Mouse (Mus musculus) cerebellum, adult 9-10 months (tissue): ENCODE data around the gene Chrm1.

Source experiments
- DNase-seq: peaks from one replicate; pipeline ENCODE4 v3.0.0; 2022

Chrm1 gene

GRCm38 (mm10) chr19:8691871-8692539 lies 28.4 kb downstream of the Chrm1 start:
- no peak for DNase-seq

GRCm38 (mm10) chr19:8692740-8693139 lies 29.2 kb downstream of the Chrm1 start:
- DNase-seq: no peak

GRCm38 (mm10) chr19:8695330-8695729 lies 31.7 kb downstream of the Chrm1 start:
- no peak for DNase-seq

DNA sequence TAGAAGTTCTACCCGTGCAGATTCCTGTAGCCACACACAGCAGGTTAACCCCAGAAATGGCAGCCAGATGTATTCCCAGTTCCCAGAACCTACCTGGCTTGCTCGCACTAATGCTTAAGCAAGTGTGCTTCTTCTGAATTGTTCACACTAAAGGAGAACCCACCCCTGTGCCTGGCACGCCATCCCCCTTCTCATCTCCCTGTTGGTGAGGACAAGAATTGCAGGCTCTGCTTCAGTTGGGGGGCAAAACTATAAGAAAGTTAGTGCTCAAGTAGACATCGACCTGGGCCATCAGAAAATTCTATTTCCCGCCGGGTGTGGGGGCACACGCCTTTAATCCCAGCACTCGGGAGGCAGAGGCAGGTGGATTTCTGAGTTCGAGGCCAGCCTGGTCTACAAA lies 36.1 kb downstream of the Chrm1 start:
- DNase-seq: no peak

- no peak for DNase-seq
Measured at GRCm38 (mm10) chr19:8702458-8702857, 38.9 kb downstream of the Chrm1 start.

DNA sequence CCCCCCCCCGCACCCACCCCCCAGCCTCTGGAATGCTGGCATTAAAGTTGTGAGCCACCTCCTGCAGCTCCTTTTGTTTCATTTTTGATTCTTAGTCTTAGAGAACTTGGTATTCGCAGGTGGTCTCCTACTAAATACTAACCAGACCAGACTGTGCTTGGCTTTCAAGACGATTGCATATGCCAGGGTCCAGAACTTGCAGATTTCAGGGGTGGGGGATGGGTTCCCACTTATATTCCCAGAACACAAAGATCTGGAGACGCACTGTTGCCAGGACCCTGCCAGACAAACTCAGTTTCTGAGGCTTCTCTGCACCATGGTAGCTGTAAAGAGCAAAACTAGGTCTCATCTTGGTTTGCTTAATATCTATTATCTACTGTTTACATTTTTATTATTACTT lies 40.0 kb downstream of the Chrm1 start:
- no peak for DNase-seq

- no peak for DNase-seq
Measured at GRCm38 (mm10) chr19:8705026-8705708, 41.6 kb downstream of the Chrm1 start.

- no peak for DNase-seq
Measured at GRCm38 (mm10) chr19:8706132-8706667, 42.6 kb downstream of the Chrm1 start.

DNA sequence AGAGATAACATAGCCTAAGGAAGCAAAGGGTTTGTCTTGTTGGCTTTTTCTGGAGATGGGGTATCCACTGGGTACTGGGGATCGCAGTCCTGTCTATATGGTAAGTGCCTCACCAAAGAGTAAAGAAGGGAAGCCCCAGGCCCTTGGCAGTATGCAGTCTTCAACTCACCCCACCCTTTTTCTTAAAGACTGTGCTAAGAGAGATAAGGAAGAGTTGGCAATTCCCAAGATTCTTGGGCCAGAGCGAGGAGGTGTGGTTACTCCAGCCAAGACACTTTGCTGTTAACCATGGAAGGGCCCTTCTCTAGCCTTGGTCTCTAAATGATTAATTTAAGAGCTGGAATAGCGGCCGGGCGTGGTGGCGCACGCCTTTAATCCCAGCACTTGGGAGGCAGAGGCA lies 43.3 kb downstream of the Chrm1 start:
- DNase-seq: no peak

DNA sequence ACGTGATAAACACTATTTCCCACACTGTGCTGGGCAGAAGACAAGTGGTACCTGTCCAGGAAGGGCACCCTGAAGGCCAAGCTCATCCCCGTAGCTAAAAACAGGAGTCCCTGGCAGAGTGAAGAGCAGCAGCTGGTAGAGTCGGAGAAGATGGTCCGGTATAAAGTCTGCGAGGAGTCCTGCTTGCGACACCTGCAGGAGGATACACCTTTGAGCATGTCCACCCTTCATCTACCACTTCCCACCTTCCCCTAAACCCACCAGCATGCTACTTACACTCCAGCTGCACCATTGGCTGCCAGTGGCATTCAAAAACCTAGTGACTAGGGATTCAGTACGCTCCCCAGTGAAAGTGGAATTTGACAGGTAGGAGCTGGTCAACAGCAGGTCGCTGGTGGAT lies 45.4 kb downstream of the Chrm1 start:
- DNase-seq: no peak

GRCm38 (mm10) chr19:8710057-8710456 lies 46.5 kb downstream of the Chrm1 start:
- peak; percentile 32 for DNase-seq

DNA sequence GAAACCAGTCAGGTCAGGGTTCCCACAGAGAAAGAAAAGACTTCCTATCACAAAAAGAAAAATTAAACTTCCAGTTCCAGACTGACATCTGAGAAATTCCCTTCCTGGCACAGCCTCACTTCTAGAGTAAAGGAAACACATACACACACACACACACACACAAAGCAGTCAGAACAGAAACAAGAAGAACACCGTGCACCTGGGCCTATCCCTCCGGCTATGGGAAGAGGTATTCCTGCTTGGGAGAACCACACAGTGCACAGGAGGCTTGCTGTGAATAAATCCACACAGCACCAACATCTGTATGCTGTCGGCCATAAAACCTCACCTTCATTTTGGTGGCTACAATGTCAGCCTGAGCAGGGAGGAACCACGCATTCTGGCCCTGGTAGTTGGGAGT lies 47.9 kb downstream of the Chrm1 start:
- DNase-seq: peak; percentile 37

GRCm38 (mm10) chr19:8711949-8712869 lies 48.6 kb downstream of the Chrm1 start:
- DNase-seq: peak; percentile 30

DNA sequence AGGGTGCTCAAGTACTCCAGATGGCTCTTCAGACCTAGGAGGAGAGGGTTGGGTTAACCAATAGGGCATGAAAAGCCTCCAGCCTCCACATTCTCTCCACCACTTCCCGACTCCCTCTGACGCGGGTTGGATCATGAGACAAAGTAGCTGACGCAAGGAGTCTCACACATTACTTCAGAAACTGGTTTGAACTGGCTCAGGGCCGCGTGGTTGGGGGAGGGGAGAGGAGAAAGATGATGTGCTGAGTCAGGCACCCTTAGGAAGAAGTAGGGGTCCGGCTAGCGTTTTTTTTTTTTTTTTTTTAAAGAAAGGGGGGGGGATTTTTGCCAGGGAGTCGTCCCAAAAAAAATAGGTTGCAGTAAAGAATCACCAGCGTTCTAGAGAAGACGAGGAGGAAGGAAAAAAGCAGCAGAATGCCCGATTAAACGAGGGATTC lies 49.3 kb downstream of the Chrm1 start:
- DNase-seq: peak; percentile 71

- DNase-seq: peak; percentile 91
Measured at GRCm38 (mm10) chr19:8713306-8713996, 49.9 kb downstream of the Chrm1 start.

DNA sequence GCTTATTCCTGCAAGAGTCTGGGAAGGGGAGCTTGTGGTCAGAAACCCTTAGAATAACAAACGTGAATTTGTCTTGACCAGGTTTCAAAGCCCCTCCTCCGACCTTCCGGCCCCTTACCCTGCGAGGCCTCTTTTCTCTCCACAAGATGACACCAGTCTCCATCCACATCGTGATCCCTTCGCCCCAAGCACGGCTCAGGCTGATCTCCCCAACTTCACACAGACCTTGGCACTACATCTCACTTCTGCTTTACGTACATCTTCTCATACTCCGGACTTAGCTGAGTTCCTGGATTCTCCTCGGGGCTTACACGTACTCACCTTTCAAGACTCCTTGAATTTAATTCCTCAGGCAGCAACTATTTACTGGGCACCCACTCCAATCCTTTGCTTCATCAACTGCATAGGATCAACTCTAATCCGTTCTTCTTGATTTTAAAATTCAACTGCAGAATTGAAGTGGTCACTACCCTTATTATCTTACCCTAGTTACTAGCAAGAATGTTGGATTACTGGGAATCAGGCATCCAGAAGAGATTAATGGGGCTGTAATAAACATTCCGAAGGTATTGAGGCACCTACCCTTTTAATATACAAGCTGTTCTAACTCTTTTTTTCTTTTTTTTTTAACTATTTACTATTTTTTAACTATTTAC lies 50.5 kb downstream of the Chrm1 start:
- DNase-seq: no peak

- peak; percentile 38 for DNase-seq
Measured at GRCm38 (mm10) chr19:8714653-8715481, 51.3 kb downstream of the Chrm1 start.

GRCm38 (mm10) chr19:8715868-8716766 lies 52.5 kb downstream of the Chrm1 start:
- peak; percentile 14 for DNase-seq

DNA sequence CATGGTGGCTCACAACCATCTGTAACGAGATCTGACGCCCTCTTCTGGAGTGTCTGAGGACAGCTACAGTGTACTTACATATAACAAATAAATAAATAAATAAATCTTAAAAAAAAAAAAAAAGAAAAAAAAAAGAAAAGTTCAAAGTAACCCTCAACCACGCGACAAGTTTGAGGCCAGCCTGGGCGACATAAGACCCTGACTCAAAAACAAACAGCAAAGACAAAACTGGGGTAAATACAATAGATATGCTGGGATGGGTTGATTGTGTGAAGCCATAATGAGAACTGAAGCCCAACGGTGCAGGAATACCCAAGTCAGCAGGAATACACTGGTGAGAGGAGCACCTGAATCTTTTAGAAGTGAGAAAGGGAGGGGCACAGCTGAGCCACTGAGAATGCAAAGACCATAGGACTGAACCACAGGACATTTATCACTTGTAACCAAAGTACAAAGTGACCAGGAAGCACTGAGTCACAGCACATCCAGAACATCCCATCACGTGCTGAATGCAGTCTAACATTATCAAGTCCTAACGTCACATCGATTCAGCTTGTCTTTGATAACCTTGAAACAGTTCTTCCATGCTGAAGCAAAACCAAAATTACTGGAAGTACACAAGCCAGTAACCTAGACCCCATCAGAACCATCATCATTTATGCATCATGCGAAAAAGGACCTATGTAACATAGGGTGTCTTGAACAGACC lies 53.3 kb downstream of the Chrm1 start:
- peak; percentile 24 for DNase-seq
